Mouse (Mus musculus) forebrain, embryonic 14.5 days (tissue): Measurements from ENCODE around the gene Fam163b. TPM values are rescaled to one million over a fixed set of nuclear protein-coding genes. Genes with fewer than 3 reads are reported as not detected.

Experiments
- ATAC-seq: fragments of 200-750 bp; cut with Nextera tagmentation; 2 replicates; pipeline ENCODE4 v1.8.0; 2017; ENCODE audit warnings: mild to moderate bottlenecking, moderate library complexity
- DNase-seq: peaks from one replicate; pipeline ENCODE4 v3.0.0-alpha.2; 2015; ENCODE audit warnings: low spot score
- H3K27ac ChIP-seq: fragments of 300-500 bp; sonication (generic); 2 replicates; pipeline ENCODE4 v1.5.1; 2014; ENCODE audit warnings: low read depth, mild to moderate bottlenecking, control low read depth, low read length, moderate library complexity
- H3K27me3 ChIP-seq: fragments of 300-500 bp; sonication (generic); replicated peaks from 2 replicates; pipeline ENCODE4 v1.6.1; 2014; ENCODE audit warnings: low read length, control low read depth, mixed read lengths; ENCODE audit not compliant: control insufficient read depth, insufficient read depth
- H3K36me3 ChIP-seq: fragments of 300-500 bp; sonication (generic); 2 replicates; pipeline ENCODE4 v1.6.1; 2014; ENCODE audit warnings: low read length, control low read depth; ENCODE audit not compliant: control insufficient read depth, insufficient read depth
- H3K4me1 ChIP-seq: fragments of 300-500 bp; sonication (generic); 2 replicates; pipeline ENCODE4 v1.6.1; 2014; ENCODE audit warnings: antibody characterized with exemption, low read length, control low read depth; ENCODE audit not compliant: control insufficient read depth, insufficient read depth
- H3K4me2 ChIP-seq: fragments of 300-500 bp; sonication (generic); 2 replicates; pipeline ENCODE4 v1.6.1; 2014; ENCODE audit warnings: mild to moderate bottlenecking, control low read depth, low read length
- H3K4me3 ChIP-seq: fragments of 300-500 bp; sonication (generic); 2 replicates; pipeline ENCODE4 v1.5.1; 2014; ENCODE audit warnings: low read depth, low read length, control low read depth
- H3K9ac ChIP-seq: fragments of 300-500 bp; sonication (generic); 2 replicates; pipeline ENCODE4 v1.6.1; 2014; ENCODE audit warnings: mild to moderate bottlenecking, low read length, control low read depth, moderate library complexity
- H3K9me3 ChIP-seq: fragments of 300-500 bp; sonication (generic); replicated peaks from 2 replicates; pipeline ENCODE4 v1.6.1; 2016; ENCODE audit warnings: low read length, control low read depth, mixed read lengths; ENCODE audit not compliant: control insufficient read depth
- WGBS: fragments of 180-500 bp; shearing (Covaris S2); extraction: QIAGEN DNeasy Blood & Tissue Kit; methylation state at CpG from one replicate; pipeline ENCODE4 v1.1.7; 2014; 5-methylcytosine and 5-hydroxymethylcytosine counted together
- polyA plus RNA-seq: library from polyadenylated mRNA; unstranded; fragments of >200 nt; fragmentation: Nextera tagmentation; extraction: Ambion mirVana; gene quantifications from 2 replicates; pipeline ENCODE4 v1.2.1, GENCODE M21; 2014

Fam163b gene
- polyA plus RNA-seq, 1 experiment from 2014 or later, result 2.4 TPM

DNA sequence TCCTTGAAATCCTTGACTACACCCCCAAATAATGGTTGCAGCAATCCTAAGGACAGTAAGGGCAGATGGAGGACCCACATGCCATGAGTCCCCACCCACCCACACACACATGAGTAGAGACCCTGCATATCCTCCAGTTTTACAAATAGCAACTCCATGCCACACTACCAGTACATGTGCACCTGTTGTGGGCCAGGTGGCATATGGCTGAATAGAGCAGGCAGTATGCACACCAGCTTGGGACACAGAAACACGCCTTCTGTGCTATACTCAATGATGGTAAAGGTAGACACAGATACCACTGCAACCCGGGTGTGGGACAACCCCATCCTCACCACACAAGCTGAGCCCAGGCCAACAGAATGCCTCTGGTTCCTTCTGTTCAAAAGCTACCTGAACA, 23.8 kb upstream of the Fam163b start:
- WGBS, result 90% methylated on average over 2 of the region's 2 CpGs
- H3K27me3 ChIP-seq, result no peaks in the 10 kb centered on the region
- no peak overlapping the region for H3K4me2 ChIP-seq
- no peak overlapping the region for H3K27ac ChIP-seq
- no peak overlapping the region for H3K9ac ChIP-seq
- 0 out of 2 replicates have a peak, but pooled peaks cover 2% of the 10 kb centered on the region for H3K4me1 ChIP-seq
- no peaks in the 10 kb centered on the region for H3K36me3 ChIP-seq
- ATAC-seq (no peak), DNase-seq (no peak)
- no peak overlapping the region for H3K4me3 ChIP-seq
- H3K9me3 ChIP-seq, result no peaks in the 10 kb centered on the region

DNA sequence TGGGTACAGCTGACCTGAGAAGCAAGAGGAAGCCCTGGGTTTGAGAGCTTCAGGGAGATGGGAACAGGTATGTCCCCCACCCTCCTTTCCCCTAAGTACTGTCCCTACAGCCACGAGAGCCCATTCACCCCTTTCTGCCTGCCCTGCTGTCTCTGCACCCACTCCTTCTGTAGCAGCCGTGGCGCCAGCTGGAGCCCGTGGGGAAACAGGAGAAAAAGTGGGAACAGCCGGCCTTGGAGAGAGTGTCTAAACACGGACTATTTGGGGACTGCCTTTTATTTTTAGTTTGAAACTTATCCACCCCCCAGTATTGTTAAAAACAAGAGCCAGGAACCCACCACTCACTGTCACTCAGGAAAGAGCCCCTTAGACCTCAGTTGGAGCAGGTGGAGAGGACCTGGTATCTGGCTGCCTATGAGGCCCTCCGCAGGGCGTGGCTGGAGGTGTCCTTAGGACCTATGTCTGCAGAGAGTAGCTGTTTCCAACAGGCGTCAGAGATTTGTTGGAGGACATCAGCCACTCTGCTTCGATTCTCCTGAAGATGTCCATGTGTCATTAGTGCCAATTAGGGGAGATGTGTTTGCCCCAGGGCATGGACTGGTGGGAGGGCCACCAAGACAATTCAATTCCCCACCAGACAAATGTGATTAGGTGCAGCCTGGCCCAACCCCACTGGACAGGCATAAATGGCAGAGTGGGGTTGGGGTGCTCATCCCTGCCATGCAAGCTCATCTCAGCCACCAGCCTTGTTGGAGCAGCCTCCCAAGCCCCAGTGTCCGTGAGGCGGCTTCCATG, 22.7 kb upstream of the Fam163b start, which contains the start of gene Dbh:
Gene Dbh (plus strand): TSS at position 438 of the 795 bp plus-strand sequence.
- H3K4me1 ChIP-seq, result 0 out of 2 replicates have a peak, but pooled peaks cover 2% of the 10 kb centered on the region
- no peaks in the 10 kb centered on the region for H3K9me3 ChIP-seq
- no peak for DNase-seq
- no peaks in the 10 kb centered on the region for H3K27me3 ChIP-seq
- no peak within 1 kb of the TSS for H3K27ac ChIP-seq
- no peak within 1 kb of the TSS for H3K9ac ChIP-seq
- no peaks in the 10 kb centered on the region for H3K36me3 ChIP-seq
- WGBS, result 81% methylated on average over 12 of the region's 12 CpGs
- ATAC-seq, result no peak
- no peak within 1 kb of the TSS for H3K4me2 ChIP-seq
- H3K4me3 ChIP-seq, result no peak within 1 kb of the TSS

DNA sequence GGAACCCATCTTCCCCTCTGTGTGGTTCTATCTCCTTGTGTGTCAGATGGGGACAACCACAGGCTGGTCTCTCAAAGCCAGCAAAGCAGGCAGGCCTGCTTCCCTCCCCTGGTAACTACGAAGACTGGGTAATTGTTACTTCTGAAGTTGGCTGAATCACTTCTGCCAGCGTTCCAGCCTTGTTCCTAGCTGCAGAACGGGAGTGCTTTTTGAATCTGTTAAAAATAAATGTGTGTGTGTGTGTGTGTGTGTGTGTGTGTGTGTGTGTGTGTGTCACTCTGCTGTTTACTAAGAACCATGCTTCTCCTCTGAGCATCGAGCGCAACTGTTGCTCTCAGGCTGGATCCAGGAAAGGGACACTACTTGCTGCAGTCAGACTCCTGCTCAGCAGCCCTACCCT, 21.6 kb upstream of the Fam163b start:
- Histone ChIP-seq H3K9me3 (no peaks in the 10 kb centered on the region), H3K9ac (no peak overlapping the region), H3K4me2 (no peak overlapping the region), H3K27me3 (no peaks in the 10 kb centered on the region), H3K36me3 (no peaks in the 10 kb centered on the region), H3K27ac (no peak overlapping the region), H3K4me3 (no peak overlapping the region), H3K4me1 (0 out of 2 replicates have a peak, but pooled peaks cover 2% of the 10 kb centered on the region)
- ATAC-seq (no peak), DNase-seq (no peak)
- WGBS, result 60% methylated on average over 5 of the region's 5 CpGs

DNA sequence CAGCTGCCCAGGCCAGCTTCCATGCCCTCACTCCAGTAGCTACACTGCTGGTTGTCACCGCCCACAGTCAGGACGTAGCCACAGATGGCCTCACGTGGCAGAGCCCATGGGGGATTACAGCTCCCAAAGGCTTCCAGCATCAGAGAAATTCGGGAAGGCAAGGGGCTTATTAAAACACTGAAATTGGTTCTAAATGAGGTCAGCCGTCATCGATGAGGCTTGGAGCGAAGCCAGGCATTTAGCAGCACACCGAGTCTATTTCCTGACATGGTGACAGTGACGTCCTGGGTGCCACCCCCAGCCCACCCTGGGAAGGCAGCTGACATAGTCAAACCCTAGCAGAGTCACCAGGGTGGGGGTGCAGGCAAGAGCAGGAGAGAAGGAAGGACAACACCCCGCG, 20.4 kb upstream of the Fam163b start:
- Histone ChIP-seq H3K4me2 (no peak overlapping the region), H3K36me3 (no peaks in the 10 kb centered on the region), H3K27ac (no peak overlapping the region), H3K4me1 (0 out of 2 replicates have a peak, but pooled peaks cover 2% of the 10 kb centered on the region), H3K9me3 (no peaks in the 10 kb centered on the region), H3K4me3 (no peak overlapping the region), H3K9ac (no peak overlapping the region; the same call in 1 of the 2 replicates), H3K27me3 (no peaks in the 10 kb centered on the region)
- 45% methylated on average over 11 of the region's 11 CpGs for WGBS
- DNase-seq (peak; percentile 10), ATAC-seq (no peak)

DNA sequence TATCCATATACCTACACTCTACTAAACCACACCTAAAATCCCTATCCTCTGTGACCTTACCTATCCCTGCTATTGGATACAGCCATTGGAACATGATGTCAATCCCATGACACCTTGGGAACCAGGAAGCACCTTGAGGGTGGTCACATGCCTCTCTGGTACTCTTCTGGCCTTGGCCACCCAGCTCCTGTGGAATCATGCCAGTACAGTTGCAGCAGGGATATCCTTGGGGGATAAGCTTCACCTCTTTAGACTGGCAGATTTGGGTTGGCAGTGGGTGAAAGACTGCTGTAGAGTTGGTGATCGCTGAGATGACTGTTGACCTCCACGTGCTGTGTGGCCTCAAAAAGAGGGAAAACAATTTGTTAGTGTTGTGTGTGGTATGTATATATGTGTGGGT, 19.2 kb upstream of the Fam163b start:
- Histone ChIP-seq H3K9ac (no peak overlapping the region), H3K9me3 (no peaks in the 10 kb centered on the region), H3K4me1 (0 out of 2 replicates have a peak, but pooled peaks cover 2% of the 10 kb centered on the region), H3K27me3 (no peaks in the 10 kb centered on the region), H3K4me3 (no peak overlapping the region), H3K27ac (no peak overlapping the region), H3K36me3 (no peaks in the 10 kb centered on the region), H3K4me2 (no peak overlapping the region)
- DNase-seq (no peak), ATAC-seq (no peak)
- WGBS, result 90% methylated on average over 2 of the region's 2 CpGs

DNA sequence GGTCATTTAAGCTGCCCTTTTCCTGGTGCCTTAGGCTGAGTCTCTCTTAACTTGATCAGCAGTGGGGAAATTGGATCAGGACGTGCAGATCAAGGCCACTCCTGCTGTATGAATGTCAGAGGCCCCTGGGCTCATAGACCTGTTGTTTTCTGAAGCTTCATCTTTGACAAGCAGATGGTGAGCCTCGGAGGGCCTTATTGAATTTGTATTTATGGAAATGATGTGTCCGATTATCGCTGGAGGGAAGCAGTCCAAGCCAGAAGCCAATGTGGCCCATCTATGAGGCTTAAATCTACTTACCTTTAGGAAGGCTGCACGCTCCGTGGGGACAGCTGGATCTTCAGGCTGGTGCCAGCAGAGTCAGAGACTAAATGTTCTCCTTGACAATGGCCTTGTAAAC, 14.3 kb upstream of the Fam163b start:
- ATAC-seq, result no peak
- H3K27me3 ChIP-seq, result no peaks in the 10 kb centered on the region
- WGBS, result 72% methylated on average over 6 of the region's 6 CpGs
- H3K9ac ChIP-seq, result no peak overlapping the region
- no peak overlapping the region for H3K4me3 ChIP-seq
- no peak overlapping the region for H3K4me2 ChIP-seq
- no peak overlapping the region for H3K27ac ChIP-seq
- H3K36me3 ChIP-seq, result no peaks in the 10 kb centered on the region
- peaks cover 4% of the 10 kb centered on the region; the same call in 1 of the 2 replicates for H3K4me1 ChIP-seq
- DNase-seq, result no peak
- H3K9me3 ChIP-seq, result no peaks in the 10 kb centered on the region

DNA sequence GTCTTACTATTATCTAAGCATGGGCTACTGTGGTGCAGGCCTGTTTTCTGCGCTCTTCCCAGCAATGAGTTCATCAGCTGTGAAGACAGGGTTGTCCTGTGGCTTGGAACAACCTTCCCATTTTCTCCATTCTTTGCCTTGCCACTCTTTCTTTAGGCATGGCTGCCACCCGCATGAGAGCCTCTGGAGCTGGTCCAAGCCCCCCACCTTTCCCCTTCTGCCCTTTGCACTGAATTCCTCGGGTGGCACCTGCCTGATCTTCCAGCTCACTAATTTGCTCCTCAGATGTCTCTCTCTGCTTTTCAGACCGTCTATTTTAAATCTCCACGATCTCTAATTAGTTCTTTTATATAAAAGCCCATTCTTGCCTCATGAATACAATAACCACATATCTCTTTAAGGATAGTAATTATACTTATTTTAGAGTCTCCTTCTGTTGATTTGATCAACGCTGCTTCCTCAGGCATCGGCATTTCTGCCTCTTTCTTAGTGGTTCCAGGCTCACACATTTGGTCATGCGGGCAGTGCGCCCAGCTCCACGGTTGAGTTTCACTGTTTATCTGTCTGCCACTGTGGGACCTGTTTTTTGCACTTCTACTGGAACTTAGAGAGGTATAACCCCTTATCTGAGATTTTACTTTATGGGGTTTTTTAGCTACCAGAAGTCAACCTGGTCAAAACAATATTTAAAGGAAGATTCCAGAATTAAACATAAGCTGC, 12.3 kb upstream of the Fam163b start:
- no peak overlapping the region for H3K27ac ChIP-seq
- H3K36me3 ChIP-seq, result no peaks in the 10 kb centered on the region
- peaks cover 4% of the 10 kb centered on the region; the same call in 1 of the 2 replicates for H3K4me1 ChIP-seq
- ATAC-seq (no peak), DNase-seq (no peak)
- H3K27me3 ChIP-seq, result no peaks in the 10 kb centered on the region
- H3K9me3 ChIP-seq, result no peaks in the 10 kb centered on the region
- H3K4me3 ChIP-seq, result no peak overlapping the region
- no peak overlapping the region for H3K9ac ChIP-seq
- WGBS, result 41% methylated on average over 10 of the region's 10 CpGs
- no peak overlapping the region for H3K4me2 ChIP-seq

DNA sequence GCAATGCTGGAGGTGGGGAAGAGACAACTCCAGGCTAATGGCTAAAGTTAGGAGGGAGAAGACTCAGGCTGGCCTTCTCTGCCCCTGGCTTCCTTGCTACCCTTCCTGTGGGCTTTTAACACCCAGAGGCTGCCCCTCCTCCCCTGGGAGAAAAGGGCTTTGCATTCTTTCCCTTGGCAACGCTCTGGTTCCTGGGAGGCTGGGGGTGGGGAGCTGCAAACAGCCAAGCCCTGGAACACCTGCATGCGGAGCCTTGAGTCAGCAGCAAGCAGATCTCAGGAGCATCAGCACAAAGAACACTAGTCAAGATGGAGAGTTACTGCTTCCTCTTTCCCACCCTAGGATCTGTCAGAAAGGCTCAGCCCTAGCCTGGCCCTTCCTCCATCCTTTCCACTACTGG, 7.2 kb upstream of the Fam163b start:
- DNase-seq, result no peak
- no peak overlapping the region for H3K27ac ChIP-seq
- ATAC-seq, result no peak

DNA sequence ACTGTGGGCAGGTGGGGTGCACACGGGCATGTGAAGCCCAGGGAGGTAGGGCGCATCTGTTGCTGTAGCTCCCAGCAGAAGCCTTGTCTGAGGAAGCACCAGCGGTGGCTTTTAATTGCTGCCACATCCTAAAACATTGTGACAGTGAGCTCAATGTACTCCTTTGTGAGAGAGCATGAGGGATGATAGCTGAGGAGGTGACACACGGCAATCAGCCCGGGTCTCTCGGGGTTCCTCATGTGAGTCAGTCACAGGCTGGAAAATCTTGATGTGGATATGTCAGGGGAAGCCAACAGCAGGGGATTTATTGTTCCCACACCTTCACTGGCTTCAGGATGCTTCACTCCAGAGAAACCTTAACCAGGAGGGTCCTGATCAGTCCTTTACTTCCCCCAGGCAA, 4.5 kb upstream of the Fam163b start:
- H3K9ac ChIP-seq, result no peak overlapping the region
- peaks cover 3% of the 10 kb centered on the region; the same call in 1 of the 2 replicates for H3K4me1 ChIP-seq
- no peak overlapping the region for H3K4me2 ChIP-seq
- no peaks in the 10 kb centered on the region for H3K9me3 ChIP-seq
- 91% methylated on average over 6 of the region's 6 CpGs for WGBS
- H3K4me3 ChIP-seq, result no peak overlapping the region
- no peaks in the 10 kb centered on the region for H3K36me3 ChIP-seq
- H3K27ac ChIP-seq, result no peak overlapping the region
- peaks cover 6% of the 10 kb centered on the region; the same call in 1 of the 2 replicates for H3K27me3 ChIP-seq
- DNase-seq, result no peak
- ATAC-seq, result no peak

More for the DNA sequence above, 7.2 kb upstream of the Fam163b start:
- H3K4me3 ChIP-seq, result no peak overlapping the region
- 0% methylated on average over 2 of the region's 2 CpGs for WGBS
- H3K9me3 ChIP-seq, result no peaks in the 10 kb centered on the region
- H3K9ac ChIP-seq, result no peak overlapping the region; the same call in 1 of the 2 replicates
- no peaks in the 10 kb centered on the region for H3K27me3 ChIP-seq
- peaks cover 5% of the 10 kb centered on the region; the same call in 1 of the 2 replicates for H3K4me1 ChIP-seq
- H3K36me3 ChIP-seq, result no peaks in the 10 kb centered on the region
- H3K4me2 ChIP-seq, result no peak overlapping the region
